Mouse (Mus musculus) CD8-positive naive resting alpha-beta T cell, adult 2 months (primary cell): ENCODE measurements at regions not wholly inside any gene's neighbourhood (a gene's known extent, or its start where the extent isn't known, plus 50 kb on each side); places are given as distances from the start of the nearest gene placed in this dataset.
"Not testable (repeated sequence)": the region's sequence is repeated elsewhere in the genome, so short reads cannot be mapped to it uniquely, and the experiment has no call there.

Experiments used
- DNase-seq, 2 experiments: peaks; one replicate each; pipeline ENCODE4 v3.0.0; 2022; ENCODE audit warnings: low read depth in 2 of 2, low spot score in 2 of 2

DNA sequence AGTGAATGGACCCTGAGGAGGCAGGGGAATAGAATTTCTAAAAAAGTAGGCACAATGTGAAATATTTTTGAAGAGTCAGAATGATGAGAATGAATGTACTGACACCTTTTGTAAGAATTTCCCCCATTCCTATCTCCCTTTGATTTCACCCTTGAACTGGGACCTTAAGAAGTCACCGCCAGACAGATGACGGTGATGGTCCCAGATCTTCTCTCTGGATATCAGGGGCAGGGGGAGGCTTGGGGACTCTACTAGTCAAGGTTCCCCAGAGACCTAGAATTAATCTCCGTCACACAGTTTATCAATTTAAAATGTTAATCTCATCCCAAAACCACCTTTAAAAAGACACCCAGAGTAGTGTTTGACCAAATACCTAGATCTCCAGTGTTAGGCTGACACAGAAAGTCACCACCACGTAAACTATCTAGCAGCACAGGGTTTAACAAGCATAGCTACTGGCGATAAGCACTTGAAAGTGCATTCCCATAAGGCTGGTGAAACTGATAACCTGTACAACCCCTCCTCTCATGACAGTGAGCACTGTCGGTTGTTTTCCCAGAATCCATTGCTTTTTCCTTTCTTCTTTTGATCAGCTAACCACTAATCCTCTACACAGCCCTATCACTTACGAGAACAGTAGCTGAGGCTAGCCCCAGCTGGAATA is 163.5 kb upstream of the Cdkn3 start:
- DNase-seq: no peak

- no peak for DNase-seq
These were observed 166.2 kb upstream of the Cdkn3 start for GRCm38 (mm10) chr14:46594151-46594550.

GRCm38 (mm10) chr14:46591753-46592359 is 168.5 kb upstream of the Cdkn3 start:
- no peak for DNase-seq

DNA sequence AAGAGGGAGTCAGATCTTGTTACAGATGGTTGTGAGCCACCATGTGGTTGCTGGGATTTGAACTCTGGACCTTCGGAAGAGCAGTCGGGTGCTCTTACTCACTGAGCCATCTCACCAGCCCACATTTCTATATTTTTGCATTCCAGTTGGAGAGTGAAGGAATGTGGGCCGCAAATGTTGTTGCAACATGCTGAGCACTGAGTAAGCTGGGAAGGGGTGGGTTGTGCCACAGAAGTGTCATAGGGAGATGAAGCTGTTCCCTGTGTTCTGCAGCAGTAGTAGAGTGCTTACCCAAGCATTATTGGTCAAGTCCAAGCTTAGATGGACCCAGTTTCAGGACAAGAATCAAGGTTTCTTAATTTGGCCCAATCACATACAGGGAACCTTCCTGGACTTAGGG is 169.1 kb upstream of the Cdkn3 start:
- no peak for DNase-seq

GRCm38 (mm10) chr14:46586093-46586492 is 174.2 kb upstream of the Cdkn3 start:
- DNase-seq: no peak

- peak; percentile 1 to 19 for DNase-seq
These were observed 182.0 kb upstream of the Cdkn3 start for GRCm38 (mm10) chr14:46578051-46579000.

DNA sequence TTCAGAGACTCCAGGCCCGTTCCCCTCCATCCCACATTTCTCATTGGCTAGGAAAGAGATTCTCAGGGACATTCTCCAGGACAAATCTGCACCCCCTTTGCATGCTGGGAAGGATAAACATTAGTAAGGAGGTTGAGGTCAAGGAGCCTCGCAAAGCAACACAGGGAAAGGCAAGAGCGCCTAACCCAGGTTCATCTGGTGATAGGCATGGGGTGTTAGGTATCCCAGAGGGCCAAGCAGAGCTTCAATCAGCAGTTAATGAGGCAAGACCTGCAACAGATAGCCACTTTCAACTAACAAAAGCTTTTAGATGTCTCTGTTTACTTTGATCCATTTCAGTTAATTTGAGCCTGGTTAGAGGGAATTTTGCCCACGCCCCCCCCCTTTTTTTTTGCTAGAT is 184.5 kb upstream of the Cdkn3 start:
- DNase-seq: no peak

- DNase-seq: no peak
These were observed 184.9 kb upstream of the Cdkn3 start for GRCm38 (mm10) chr14:46575414-46575813.

DNA sequence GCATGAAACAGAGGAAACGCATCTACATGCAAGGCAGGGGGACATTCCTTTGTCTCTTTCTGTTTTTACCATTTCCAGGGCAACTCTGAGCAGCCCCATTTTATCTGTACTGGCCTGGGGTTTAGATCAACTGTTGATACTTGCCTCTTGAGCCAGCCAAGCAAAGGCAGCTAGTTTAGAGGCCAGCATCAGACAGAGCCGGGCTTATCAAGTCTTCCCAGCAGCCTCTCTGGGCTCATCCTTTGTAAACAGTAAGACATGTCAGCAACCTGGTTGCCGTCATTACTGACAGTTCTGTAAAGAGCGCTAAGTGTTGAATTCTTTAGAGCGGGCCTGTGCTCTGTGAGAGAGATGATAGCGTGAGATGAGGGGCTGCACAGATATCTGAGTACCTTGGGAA is 182.9 kb upstream of the Bmp4 start:
- DNase-seq: no peak

DNA sequence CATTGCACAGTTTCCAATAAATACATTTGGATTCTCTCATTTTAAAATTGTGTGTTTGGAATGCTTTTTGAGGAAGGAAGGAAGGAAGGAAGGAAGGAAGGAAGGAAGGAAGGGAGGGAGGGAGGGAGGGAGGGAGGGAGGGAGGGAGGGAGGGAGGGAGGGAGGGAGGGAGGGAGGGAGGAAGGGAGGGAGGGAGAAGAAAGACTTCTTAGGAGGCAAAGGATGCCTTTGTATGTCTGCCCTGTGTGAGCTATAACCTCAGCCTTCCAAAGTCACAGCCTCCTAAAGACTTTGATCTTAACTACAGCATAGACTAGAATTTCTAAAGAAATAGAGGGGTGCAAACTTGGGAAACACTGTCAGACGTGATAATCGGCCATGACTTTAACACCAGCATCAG is 182.5 kb upstream of the Bmp4 start:
- DNase-seq: not testable (repeated sequence)

GRCm38 (mm10) chr14:46571841-46572240 is 181.4 kb upstream of the Bmp4 start:
- DNase-seq: no peak

DNA sequence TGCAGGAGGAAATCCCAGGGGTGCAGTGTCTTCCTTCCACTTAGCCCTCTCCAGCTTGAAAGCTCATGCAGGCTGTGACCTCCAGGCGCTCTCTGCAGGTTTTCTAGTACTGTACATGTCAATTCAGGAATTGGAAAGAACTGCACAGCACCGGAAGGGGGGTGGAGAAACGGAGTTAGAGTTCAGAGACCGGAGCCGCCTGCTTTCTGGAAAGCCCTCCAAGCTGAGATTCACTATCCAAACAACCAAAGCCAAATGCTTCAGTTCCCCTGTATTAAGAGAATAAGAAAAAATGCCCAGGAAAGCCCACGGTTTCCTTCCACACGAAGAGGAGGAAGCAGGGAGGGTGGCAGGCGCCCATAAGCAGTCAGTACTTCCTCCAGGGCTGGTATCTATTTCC is 178.8 kb upstream of the Bmp4 start:
- DNase-seq: no peak

- no peak for DNase-seq
These were observed 176.9 kb upstream of the Bmp4 start for GRCm38 (mm10) chr14:46567411-46567780.

DNA sequence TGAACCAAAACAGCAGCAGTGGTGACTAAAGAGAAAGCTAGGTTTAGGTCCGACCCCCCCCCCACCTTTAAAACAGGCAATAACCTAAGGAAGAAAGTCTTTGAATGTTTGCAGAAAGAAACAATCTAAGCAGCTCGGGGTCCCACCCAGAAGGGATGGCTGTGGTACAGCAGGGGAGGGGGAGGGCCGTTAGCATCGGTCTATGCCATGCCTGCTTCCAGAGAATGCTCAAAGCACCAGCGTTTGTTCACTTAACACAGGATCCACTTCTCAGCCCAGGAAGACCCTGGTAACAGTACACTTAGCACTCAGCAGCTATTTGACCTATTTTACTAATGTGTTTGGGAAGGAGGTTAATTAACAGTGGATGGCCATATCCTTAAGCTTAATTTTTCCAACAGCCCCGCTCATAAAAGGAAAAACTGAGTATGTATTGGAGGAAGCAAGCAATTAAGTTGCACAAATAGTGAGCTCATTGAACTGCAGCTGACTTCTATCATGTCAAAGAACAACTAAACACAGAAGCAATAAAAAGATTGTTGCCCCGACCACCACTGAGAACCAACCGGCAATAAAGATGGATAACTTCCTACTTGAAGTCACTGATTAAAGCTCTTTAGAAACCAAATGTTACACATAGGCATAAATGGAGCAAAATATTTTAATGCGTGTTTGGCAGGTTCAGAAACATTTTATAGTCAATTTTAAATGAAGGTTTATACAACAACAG is 176.4 kb upstream of the Bmp4 start:
- DNase-seq: no peak

DNA sequence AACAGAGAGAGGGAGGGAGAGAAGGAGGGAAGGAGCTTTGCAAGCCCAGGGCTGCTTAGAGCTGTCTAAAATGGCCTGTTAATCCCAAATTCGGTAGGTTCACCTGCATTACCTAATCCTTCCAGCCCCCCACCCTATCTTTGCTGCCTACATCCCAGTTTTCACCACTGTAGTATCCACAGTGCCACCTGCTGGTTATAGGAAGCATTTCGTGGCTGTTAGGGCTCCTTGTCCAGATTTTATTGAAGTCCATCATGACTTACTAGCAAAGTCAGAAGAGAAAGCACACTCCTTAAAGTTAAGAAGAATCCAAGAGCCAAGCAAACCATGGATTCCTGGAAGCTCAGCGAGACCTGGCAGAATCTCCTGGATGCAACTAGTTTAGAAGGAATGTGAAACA is 174.5 kb upstream of the Bmp4 start:
- no peak for DNase-seq

GRCm38 (mm10) chr14:46562016-46562415 is 171.5 kb upstream of the Bmp4 start:
- DNase-seq: no peak

GRCm38 (mm10) chr14:46553239-46553638 is 162.8 kb upstream of the Bmp4 start:
- no peak for DNase-seq

GRCm38 (mm10) chr14:46546146-46546545 is 155.7 kb upstream of the Bmp4 start:
- DNase-seq: no peak

- DNase-seq: no peak
These were observed 149.2 kb upstream of the Bmp4 start for GRCm38 (mm10) chr14:46539466-46540187.

GRCm38 (mm10) chr14:46536002-46536762 is 145.7 kb upstream of the Bmp4 start:
- DNase-seq: no peak
